Mouse (Mus musculus): ENCODE data around the gene Ppp1r12a. TPM values are rescaled to one million over a fixed set of nuclear protein-coding genes. Genes with fewer than 3 reads are reported as not detected.

Ppp1r12a gene
- polyA plus RNA-seq, 1 experiment: 18.1 TPM

- TF ChIP-seq CTCF (conservative IDR thresholded peaks at IDR 0.05; ENCODE audit: insufficient read depth, insufficient read length, low read depth, low read length) (no peak), POLR2A (IDR thresholded peaks at IDR 0.05; ENCODE audit: low read depth, low read length) (no peak)
- H3K27ac ChIP-seq (ENCODE audit: insufficient read depth, low read depth, low read length): no peak overlapping the region
- 78% methylated on average over 11 of the region's 11 CpGs for WGBS
Measured at GRCm38 (mm10) chr10:108286658-108287437, 124.9 kb downstream of the Ppp1r12a start.

DNA sequence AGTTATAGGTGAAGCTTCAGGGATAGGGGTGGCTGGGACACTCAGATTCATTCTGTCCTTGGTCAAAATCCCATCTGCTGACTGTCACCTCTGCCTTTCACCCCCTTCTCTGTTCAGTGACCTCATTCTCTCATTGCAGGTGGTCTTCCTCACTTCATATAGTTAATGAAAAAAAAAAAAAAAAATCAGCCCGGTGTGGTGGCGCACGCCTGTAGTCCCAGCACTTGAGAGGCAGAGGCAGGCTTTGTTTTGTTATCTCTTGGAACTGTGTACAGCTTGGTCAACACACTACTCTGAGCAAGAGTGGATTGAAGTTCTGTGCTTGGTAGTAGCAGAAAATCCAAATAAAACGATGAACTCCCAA, 125.4 kb downstream of the Ppp1r12a start:
- H3K27me3 ChIP-seq (replicated peaks; ENCODE audit: control insufficient read depth, insufficient read depth, low read length): no peaks in the 10 kb centered on the region
- H3K4me1 ChIP-seq (ENCODE audit: control insufficient read depth, insufficient read depth, low read length): no peaks in the 10 kb centered on the region
- no peak for DNase-seq
- no peak overlapping the region for H3K27ac ChIP-seq (ENCODE audit: insufficient read depth, low read depth, low read length)
- WGBS: 81% methylated on average over 4 of the region's 4 CpGs
- TF ChIP-seq POLR2A (IDR thresholded peaks at IDR 0.05; ENCODE audit: low read depth, low read length) (no peak), CTCF (conservative IDR thresholded peaks at IDR 0.05; ENCODE audit: insufficient read depth, insufficient read length, low read depth, low read length) (no peak)
- no peaks in the 10 kb centered on the region for H3K36me3 ChIP-seq (ENCODE audit: control insufficient read depth, insufficient read depth, low read length)
- no peak overlapping the region for H3K4me3 ChIP-seq (ENCODE audit: insufficient read depth, low read depth, low read length)

More at GRCm38 (mm10) chr10:108286658-108287437, 124.9 kb downstream of the Ppp1r12a start:
- Histone ChIP-seq H3K27me3 (replicated peaks; ENCODE audit: control insufficient read depth, insufficient read depth, low read length) (no peaks in the 10 kb centered on the region), H3K36me3 (ENCODE audit: control insufficient read depth, insufficient read depth, low read length) (no peaks in the 10 kb centered on the region), H3K4me3 (ENCODE audit: insufficient read depth, low read depth, low read length) (no peak overlapping the region), H3K4me1 (ENCODE audit: control insufficient read depth, insufficient read depth, low read length) (no peaks in the 10 kb centered on the region)
- no peak for DNase-seq

DNA sequence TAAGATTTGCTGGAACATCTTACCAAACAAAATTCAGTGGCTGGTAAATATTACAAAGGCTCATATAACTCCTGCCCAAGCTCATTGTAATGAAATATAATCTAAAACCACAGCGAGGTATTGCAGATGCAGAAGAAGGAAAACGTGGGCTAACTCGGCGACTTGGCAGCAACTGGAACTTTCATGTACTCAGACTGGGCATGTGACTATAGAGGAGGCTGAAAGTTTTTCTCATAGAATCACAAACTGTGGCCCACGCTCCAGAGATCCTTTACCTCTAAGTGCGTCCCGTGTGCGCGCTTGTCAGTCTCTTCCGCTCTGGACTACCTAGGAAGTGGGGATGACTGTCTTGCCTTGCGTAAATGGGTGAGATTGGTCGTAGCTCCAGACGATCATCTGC, 128.1 kb downstream of the Ppp1r12a start:
- H3K27ac ChIP-seq (ENCODE audit: insufficient read depth, low read depth, low read length): no peak overlapping the region
- 96% methylated on average over 13 of the region's 13 CpGs for WGBS
- no peaks in the 10 kb centered on the region for H3K4me1 ChIP-seq (ENCODE audit: control insufficient read depth, insufficient read depth, low read length)
- no peak overlapping the region for H3K4me3 ChIP-seq (ENCODE audit: insufficient read depth, low read depth, low read length)
- H3K36me3 ChIP-seq (ENCODE audit: control insufficient read depth, insufficient read depth, low read length): no peaks in the 10 kb centered on the region
- no peak for TF ChIP-seq POLR2A (IDR thresholded peaks at IDR 0.05; ENCODE audit: low read depth, low read length)
- no peak for TF ChIP-seq CTCF (conservative IDR thresholded peaks at IDR 0.05; ENCODE audit: insufficient read depth, insufficient read length, low read depth, low read length)
- no peak for DNase-seq
- H3K27me3 ChIP-seq (replicated peaks; ENCODE audit: control insufficient read depth, insufficient read depth, low read length): no peaks in the 10 kb centered on the region

DNA sequence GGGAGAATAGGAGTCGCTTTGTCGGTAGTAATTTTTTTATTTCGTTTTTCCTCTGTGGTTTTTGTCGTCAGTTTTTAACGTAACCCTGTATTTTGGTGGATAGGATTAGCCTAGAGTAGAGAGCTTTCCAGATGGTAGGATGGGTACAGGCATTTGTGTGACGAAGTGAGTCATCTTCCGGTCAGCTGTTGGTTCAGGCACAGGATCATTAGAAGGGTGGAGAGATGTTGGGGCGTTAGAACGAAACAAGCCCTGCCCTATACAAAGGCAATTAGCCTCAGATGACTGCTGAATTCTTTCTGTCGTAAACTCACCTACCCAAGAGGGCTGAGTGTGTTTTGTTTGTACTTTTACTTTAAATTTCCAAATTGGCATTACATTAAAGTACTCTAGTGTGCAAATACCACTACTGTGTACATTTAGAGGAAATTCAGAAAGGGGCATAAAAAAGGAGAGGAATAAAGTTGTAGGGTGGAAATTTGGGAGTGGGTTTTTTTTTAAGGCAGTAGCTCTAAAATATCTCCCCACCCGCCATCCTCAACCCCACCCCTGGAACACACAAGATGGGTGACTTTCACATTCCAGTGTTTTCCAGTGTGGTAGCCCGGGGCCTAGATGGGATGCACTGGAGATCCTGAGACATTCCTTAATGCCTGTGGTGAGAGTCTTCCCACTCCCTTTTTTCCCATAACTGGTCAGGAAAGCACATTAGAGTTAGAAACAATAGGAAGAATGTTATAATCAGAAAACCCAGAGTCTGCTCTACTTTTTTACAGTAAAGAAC, 129.9 kb downstream of the Ppp1r12a start:
- TF ChIP-seq CTCF (conservative IDR thresholded peaks at IDR 0.05; ENCODE audit: insufficient read depth, insufficient read length, low read depth, low read length): no peak
- TF ChIP-seq POLR2A (IDR thresholded peaks at IDR 0.05; ENCODE audit: low read depth, low read length): no peak
- Histone ChIP-seq H3K27me3 (replicated peaks; ENCODE audit: control insufficient read depth, insufficient read depth, low read length) (no peaks in the 10 kb centered on the region), H3K4me1 (ENCODE audit: control insufficient read depth, insufficient read depth, low read length) (no peaks in the 10 kb centered on the region), H3K4me3 (ENCODE audit: insufficient read depth, low read depth, low read length) (no peak overlapping the region), H3K27ac (ENCODE audit: insufficient read depth, low read depth, low read length) (no peak overlapping the region), H3K36me3 (ENCODE audit: control insufficient read depth, insufficient read depth, low read length) (no peaks in the 10 kb centered on the region)
- DNase-seq: no peak
- 76% methylated on average over 12 of the region's 12 CpGs for WGBS

DNA sequence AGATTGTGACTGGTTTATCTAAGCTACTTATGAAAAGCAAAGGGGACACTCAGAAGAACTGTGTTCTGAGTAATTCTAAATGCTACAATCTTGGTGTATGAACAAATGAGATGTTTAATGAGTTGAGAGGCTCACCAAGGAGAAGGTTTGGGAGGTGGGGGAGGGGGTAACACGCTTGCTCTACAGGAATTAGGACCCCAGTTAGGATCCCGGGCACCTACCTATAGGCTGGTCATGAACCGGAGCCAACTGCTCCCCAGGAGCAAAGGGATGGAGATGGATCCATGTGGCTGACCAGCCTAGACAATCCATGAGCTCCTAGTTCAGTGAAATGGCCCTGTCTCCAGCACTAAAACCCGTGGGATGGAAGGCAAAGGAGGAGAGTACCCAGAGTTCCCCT, 130.7 kb downstream of the Ppp1r12a start:
- no peaks in the 10 kb centered on the region for H3K36me3 ChIP-seq (ENCODE audit: control insufficient read depth, insufficient read depth, low read length)
- no peak for TF ChIP-seq POLR2A (IDR thresholded peaks at IDR 0.05; ENCODE audit: low read depth, low read length)
- no peaks in the 10 kb centered on the region for H3K27me3 ChIP-seq (replicated peaks; ENCODE audit: control insufficient read depth, insufficient read depth, low read length)
- 85% methylated on average over 4 of the region's 4 CpGs for WGBS
- DNase-seq: no peak
- H3K4me3 ChIP-seq (ENCODE audit: insufficient read depth, low read depth, low read length): no peak overlapping the region
- H3K4me1 ChIP-seq (ENCODE audit: control insufficient read depth, insufficient read depth, low read length): no peaks in the 10 kb centered on the region
- no peak overlapping the region for H3K27ac ChIP-seq (ENCODE audit: insufficient read depth, low read depth, low read length)

GRCm38 (mm10) chr10:108293620-108294195, 131.7 kb downstream of the Ppp1r12a start:
- Histone ChIP-seq H3K27ac (ENCODE audit: insufficient read depth, low read depth, low read length) (no peak overlapping the region), H3K36me3 (ENCODE audit: control insufficient read depth, insufficient read depth, low read length) (no peaks in the 10 kb centered on the region), H3K4me1 (ENCODE audit: control insufficient read depth, insufficient read depth, low read length) (no peaks in the 10 kb centered on the region), H3K27me3 (replicated peaks; ENCODE audit: control insufficient read depth, insufficient read depth, low read length) (no peaks in the 10 kb centered on the region), H3K4me3 (ENCODE audit: insufficient read depth, low read depth, low read length) (no peak overlapping the region)
- no peak for TF ChIP-seq CTCF (conservative IDR thresholded peaks at IDR 0.05; ENCODE audit: insufficient read depth, insufficient read length, low read depth, low read length)
- TF ChIP-seq POLR2A (IDR thresholded peaks at IDR 0.05; ENCODE audit: low read depth, low read length): no peak
- 93% methylated on average over 16 of the region's 16 CpGs for WGBS
- no peak for DNase-seq

DNA sequence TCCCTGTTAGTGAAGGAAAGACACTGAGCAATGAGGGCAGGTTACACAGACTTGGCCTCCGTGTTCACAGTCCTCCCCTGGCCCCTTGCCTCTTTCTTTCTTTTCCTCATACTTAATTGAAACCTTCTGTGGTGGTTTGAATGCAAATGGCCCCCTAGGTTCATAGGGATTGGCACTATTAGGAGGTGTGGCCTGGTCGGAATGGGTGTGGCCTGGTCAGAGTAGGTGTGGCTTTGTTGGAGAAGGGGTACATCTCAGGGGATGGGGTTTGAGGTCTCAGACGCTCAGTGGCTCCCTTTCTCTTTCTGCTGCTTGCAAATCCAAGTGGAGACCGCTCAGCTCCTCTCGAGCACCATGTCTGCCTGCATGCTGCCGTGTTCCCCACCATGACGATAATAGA, 132.8 kb downstream of the Ppp1r12a start:
- Histone ChIP-seq H3K36me3 (ENCODE audit: control insufficient read depth, insufficient read depth, low read length) (no peaks in the 10 kb centered on the region), H3K4me3 (ENCODE audit: insufficient read depth, low read depth, low read length) (no peak overlapping the region), H3K27ac (ENCODE audit: insufficient read depth, low read depth, low read length) (no peak overlapping the region), H3K27me3 (replicated peaks; ENCODE audit: control insufficient read depth, insufficient read depth, low read length) (no peaks in the 10 kb centered on the region), H3K4me1 (ENCODE audit: control insufficient read depth, insufficient read depth, low read length) (peaks cover 2% of the 10 kb centered on the region; the same call in 1 of the 2 replicates)
- no peak for DNase-seq
- 88% methylated on average over 7 of the region's 7 CpGs for WGBS
- TF ChIP-seq POLR2A (IDR thresholded peaks at IDR 0.05; ENCODE audit: low read depth, low read length) (no peak), CTCF (conservative IDR thresholded peaks at IDR 0.05; ENCODE audit: insufficient read depth, insufficient read length, low read depth, low read length) (no peak)

Data from kidney, adult 2 months (tissue).